Comparison of ENCODE assay signal across 20 mouse cellular contexts in the genomic region with DNA sequence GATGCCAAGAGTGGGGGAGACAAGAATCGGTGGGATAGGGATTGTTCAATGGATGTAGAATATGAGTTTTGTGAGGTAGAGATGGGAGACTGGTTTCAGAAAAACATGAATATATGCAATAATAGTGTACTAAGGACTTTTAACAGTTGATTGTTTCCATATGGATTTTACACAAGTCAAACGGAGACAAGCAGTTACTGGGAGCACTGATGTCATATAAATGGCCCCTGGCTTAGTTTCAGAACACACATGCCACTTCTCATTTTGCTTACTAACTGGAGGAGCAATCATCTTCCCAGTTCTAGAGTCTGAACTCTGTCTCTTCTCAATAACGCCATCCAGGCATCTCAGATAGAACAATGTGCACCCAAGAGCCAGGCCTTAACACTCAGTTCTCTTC. TPM values are rescaled to one million over a fixed set of nuclear protein-coding genes. Genes with fewer than 3 reads are reported as not detected.
DNase-seq lines count a peak whose midpoint lies in the region; ATAC-seq and TF ChIP-seq lines count a peak whose summit lies in the region.
"Had no signal": no experiment of that assay in that cellular context is flagged by ENCODE, and none has a peak within 500 bp of the region (broad histone marks: within the 10 kb centered on the region; RNA-seq: fewer than 3 reads in every experiment).

No protein-coding gene starts in this region.

- WGBS in limb, embryonic 12.5 days = 52% methylated on average over 3 of the region's 3 CpGs
- 67% methylated on average over 3 of the region's 3 CpGs for WGBS in limb, embryonic 10.5 days
- WGBS in lung, postnatal 0 days = 57% methylated on average over 3 of the region's 3 CpGs
- WGBS in embryonic facial prominence, embryonic 14.5 days = 50% methylated on average over 3 of the region's 3 CpGs
- WGBS in limb, embryonic 15.5 days = 38% methylated on average over 3 of the region's 3 CpGs
- 76% methylated on average over 3 of the region's 3 CpGs for WGBS in kidney, adult 2 months
- WGBS in hindbrain, embryonic 16.5 days = 85% methylated on average over 3 of the region's 3 CpGs

- DNase-seq in limb, embryonic 10.5 days (ENCODE audit: low spot score) = no peak
- DNase-seq in lung, postnatal 0 days (ENCODE audit: low spot score) = peak; percentile 55
- DNase-seq in lung, postnatal 4 days = no peak
- DNase-seq in embryonic facial prominence, embryonic 14.5 days (ENCODE audit: low spot score) = peak; percentile 48
- no peak for DNase-seq in kidney, adult 2 months
- DNase-seq: adrenal gland, postnatal 10 days; cerebellum, adult 11 months; cerebellum, adult 9-10 months; cerebellum, postnatal 25 days; gastrocnemius, postnatal 10 days; heart, adult 18-20 months; heart, postnatal 36 days had no signal

- H3K36me3 ChIP-seq in limb, embryonic 12.5 days = no peaks in the 10 kb centered on the region
- no peaks in the 10 kb centered on the region for H3K36me3 ChIP-seq in limb, embryonic 10.5 days
- H3K36me3 ChIP-seq in lung, postnatal 0 days (ENCODE audit: insufficient read depth, low read length) = no peaks in the 10 kb centered on the region
- no peaks in the 10 kb centered on the region for H3K36me3 ChIP-seq in embryonic facial prominence, embryonic 14.5 days (ENCODE audit: control insufficient read depth, insufficient read depth, low read length)
- H3K36me3 ChIP-seq in limb, embryonic 15.5 days = no peaks in the 10 kb centered on the region
- no peaks in the 10 kb centered on the region for H3K36me3 ChIP-seq in kidney, adult 2 months (ENCODE audit: control insufficient read depth, insufficient read depth, low read length)
- H3K36me3 ChIP-seq in hindbrain, embryonic 16.5 days (ENCODE audit: control insufficient read depth, insufficient read depth, low read length) = no peaks in the 10 kb centered on the region
- H3K36me3 ChIP-seq: forebrain, embryonic 12.5 days; hindbrain, embryonic 15.5 days had no signal

- no peak for ATAC-seq in limb, embryonic 12.5 days (ENCODE audit: insufficient number of reproducible peaks, insufficient read depth, low FRiP score, low TSS enrichment, low read depth)
- no peak; the same call in 1 of the 2 replicates for ATAC-seq in lung, postnatal 0 days
- ATAC-seq in embryonic facial prominence, embryonic 14.5 days (ENCODE audit: low read depth) = no peak
- no peak for ATAC-seq in limb, embryonic 15.5 days (ENCODE audit: insufficient number of reproducible peaks, low FRiP score, low TSS enrichment, low read depth)
- ATAC-seq in hindbrain, embryonic 16.5 days = no peak
- ATAC-seq: forebrain, embryonic 16.5 days; inflammation-experienced regulatory T-cells, adult 6 months had no signal

- no peak overlapping the region for H3K4me2 ChIP-seq in limb, embryonic 12.5 days
- no peak overlapping the region for H3K4me2 ChIP-seq in lung, postnatal 0 days (replicated peaks; ENCODE audit: low read depth, low read length)
- H3K4me2 ChIP-seq in embryonic facial prominence, embryonic 14.5 days (ENCODE audit: low read depth, low read length) = no peak overlapping the region
- no peak overlapping the region for H3K4me2 ChIP-seq in limb, embryonic 15.5 days
- H3K4me2 ChIP-seq in hindbrain, embryonic 16.5 days (ENCODE audit: low read length) = no peak overlapping the region
- H3K4me2 ChIP-seq: forebrain, embryonic 12.5 days; heart, embryonic 11.5 days; hindbrain, embryonic 15.5 days had no signal

- H3K9ac ChIP-seq in limb, embryonic 12.5 days (replicated peaks) = no peak overlapping the region
- no peak overlapping the region for H3K9ac ChIP-seq in lung, postnatal 0 days (replicated peaks; ENCODE audit: low read depth)
- H3K9ac ChIP-seq in embryonic facial prominence, embryonic 14.5 days (ENCODE audit: low read depth, low read length) = no peak overlapping the region
- no peak overlapping the region for H3K9ac ChIP-seq in limb, embryonic 15.5 days
- H3K9ac ChIP-seq in hindbrain, embryonic 16.5 days (ENCODE audit: low read depth, low read length) = no peak overlapping the region
- H3K9ac ChIP-seq: forebrain, embryonic 12.5 days; hindbrain, embryonic 15.5 days had no signal

- H3K9me3 ChIP-seq in limb, embryonic 12.5 days = no peaks in the 10 kb centered on the region
- no peaks in the 10 kb centered on the region for H3K9me3 ChIP-seq in limb, embryonic 10.5 days (replicated peaks)
- H3K9me3 ChIP-seq in lung, postnatal 0 days (ENCODE audit: low read length) = no peaks in the 10 kb centered on the region
- H3K9me3 ChIP-seq in embryonic facial prominence, embryonic 14.5 days (ENCODE audit: control insufficient read depth, low read length) = no peaks in the 10 kb centered on the region
- no peaks in the 10 kb centered on the region for H3K9me3 ChIP-seq in limb, embryonic 15.5 days
- H3K9me3 ChIP-seq in hindbrain, embryonic 16.5 days (ENCODE audit: control insufficient read depth, low read length) = no peaks in the 10 kb centered on the region
- H3K9me3 ChIP-seq: forebrain, embryonic 12.5 days; hindbrain, embryonic 15.5 days had no signal

- no peak for TF ChIP-seq CTCF in lung, postnatal 0 days (IDR thresholded peaks at IDR 0.05)
- TF ChIP-seq CTCF in kidney, adult 2 months (conservative IDR thresholded peaks at IDR 0.05; ENCODE audit: insufficient read depth, insufficient read length, low read depth, low read length) = no peak

- no peak for TF ChIP-seq POLR2A in kidney, adult 2 months (IDR thresholded peaks at IDR 0.05; ENCODE audit: low read depth, low read length)

- no peak overlapping the region for H3K4me3 ChIP-seq in limb, embryonic 12.5 days (replicated peaks)
- no peak overlapping the region for H3K4me3 ChIP-seq in limb, embryonic 10.5 days
- H3K4me3 ChIP-seq in lung, postnatal 0 days (ENCODE audit: low read depth, low read length) = no peak overlapping the region
- H3K4me3 ChIP-seq in embryonic facial prominence, embryonic 14.5 days (ENCODE audit: low read depth, low read length) = no peak overlapping the region
- H3K4me3 ChIP-seq in limb, embryonic 15.5 days = no peak overlapping the region
- H3K4me3 ChIP-seq in kidney, adult 2 months (ENCODE audit: insufficient read depth, low read depth, low read length) = no peak overlapping the region
- H3K4me3 ChIP-seq in hindbrain, embryonic 16.5 days (ENCODE audit: low read length) = no peak overlapping the region
- H3K4me3 ChIP-seq: forebrain, embryonic 12.5 days; hindbrain, embryonic 15.5 days had no signal

- no peak for TF ChIP-seq EP300 in lung, postnatal 0 days (IDR thresholded peaks at IDR 0.05)

- H3K27ac ChIP-seq in limb, embryonic 12.5 days = peak overlapping the region; percentile 64
- no peak overlapping the region for H3K27ac ChIP-seq in limb, embryonic 10.5 days
- no peak overlapping the region for H3K27ac ChIP-seq in lung, postnatal 0 days (ENCODE audit: low read length)
- H3K27ac ChIP-seq in embryonic facial prominence, embryonic 14.5 days (replicated peaks; ENCODE audit: low read depth, low read length) = 0 out of 2 replicates have a peak overlapping the region, but pooled peaks have one; percentile 55
- H3K27ac ChIP-seq in limb, embryonic 15.5 days = peak overlapping the region; percentile 48
- no peak overlapping the region for H3K27ac ChIP-seq in kidney, adult 2 months (ENCODE audit: insufficient read depth, low read depth, low read length)
- no peak overlapping the region for H3K27ac ChIP-seq in hindbrain, embryonic 16.5 days (ENCODE audit: low read depth, low read length)
- H3K27ac ChIP-seq: forebrain, embryonic 12.5 days; hindbrain, embryonic 15.5 days had no signal

- peaks cover 7% of the 10 kb centered on the region; the same call in 1 of the 2 replicates for H3K4me1 ChIP-seq in limb, embryonic 12.5 days (replicated peaks)
- peaks cover 11% of the 10 kb centered on the region; the same call in 1 of the 2 replicates for H3K4me1 ChIP-seq in limb, embryonic 10.5 days
- H3K4me1 ChIP-seq in lung, postnatal 0 days (ENCODE audit: insufficient read depth, low read depth, low read length) = no peaks in the 10 kb centered on the region
- 0 out of 2 replicates have a peak, but pooled peaks cover 8% of the 10 kb centered on the region for H3K4me1 ChIP-seq in embryonic facial prominence, embryonic 14.5 days (ENCODE audit: control insufficient read depth, insufficient read depth, low read length)
- 0 out of 2 replicates have a peak, but pooled peaks cover 3% of the 10 kb centered on the region for H3K4me1 ChIP-seq in limb, embryonic 15.5 days
- no peaks in the 10 kb centered on the region for H3K4me1 ChIP-seq in kidney, adult 2 months (ENCODE audit: control insufficient read depth, insufficient read depth, low read length)
- H3K4me1 ChIP-seq in hindbrain, embryonic 16.5 days (ENCODE audit: control insufficient read depth, insufficient read depth, low read depth, low read length) = no peaks in the 10 kb centered on the region
- H3K4me1 ChIP-seq: forebrain, embryonic 12.5 days; hindbrain, embryonic 15.5 days had no signal

- H3K27me3 ChIP-seq in limb, embryonic 12.5 days = no peaks in the 10 kb centered on the region
- H3K27me3 ChIP-seq in limb, embryonic 10.5 days (ENCODE audit: low read depth, poor library complexity, severe bottlenecking) = no peaks in the 10 kb centered on the region
- H3K27me3 ChIP-seq in lung, postnatal 0 days (replicated peaks; ENCODE audit: insufficient read depth, low read length) = no peaks in the 10 kb centered on the region
- no peaks in the 10 kb centered on the region for H3K27me3 ChIP-seq in embryonic facial prominence, embryonic 14.5 days (replicated peaks; ENCODE audit: control insufficient read depth, insufficient read depth, low read length)
- H3K27me3 ChIP-seq in limb, embryonic 15.5 days = no peaks in the 10 kb centered on the region
- no peaks in the 10 kb centered on the region for H3K27me3 ChIP-seq in kidney, adult 2 months (replicated peaks; ENCODE audit: control insufficient read depth, insufficient read depth, low read length)
- no peaks in the 10 kb centered on the region for H3K27me3 ChIP-seq in hindbrain, embryonic 16.5 days (replicated peaks; ENCODE audit: control insufficient read depth, insufficient read depth, low read length)
- H3K27me3 ChIP-seq: forebrain, embryonic 12.5 days; hindbrain, embryonic 15.5 days had no signal

RNA-seq across cellular contexts. Expression of gene Brdt, which starts 9.4 kb away (rescaled TPM):
- 2.7 and 3.1 TPM in 2 replicates for polyA plus RNA-seq in limb, embryonic 12.5 days (2016; fragmentation: Nextera tagmentation; extraction: Ambion mirVana)
- polyA plus RNA-seq in limb, embryonic 10.5 days (2016; fragmentation: Nextera tagmentation; extraction: Ambion mirVana) = 0.73 and 1.3 TPM in 2 replicates
- 1.5 and 1.6 TPM in 2 replicates for polyA plus RNA-seq in lung, postnatal 0 days (2015; fragmentation: Nextera tagmentation; extraction: Ambion mirVana)
- 4.2 and 5.0 TPM in 2 replicates for polyA plus RNA-seq in embryonic facial prominence, embryonic 14.5 days (2014; fragmentation: Nextera tagmentation; extraction: Ambion mirVana)
- 3.9 and 4.3 TPM in 2 replicates for polyA plus RNA-seq in limb, embryonic 15.5 days (2015; fragmentation: Nextera tagmentation; extraction: Ambion mirVana)
- 0.72 and 0.75 TPM in 2 replicates for polyA plus RNA-seq in kidney, adult 2 months (2012; rRNA removed)
- 4.2 TPM in 2 replicates for polyA plus RNA-seq in hindbrain, embryonic 16.5 days (2015; fragmentation: Nextera tagmentation; extraction: Ambion mirVana)

RNA-seq across cellular contexts. Expression of gene Tgfbr3, which starts 51.0 kb away (rescaled TPM):
- polyA plus RNA-seq in limb, embryonic 12.5 days (2016; fragmentation: Nextera tagmentation; extraction: Ambion mirVana) = 17.5 and 20.3 TPM in 2 replicates
- polyA plus RNA-seq in limb, embryonic 10.5 days (2016; fragmentation: Nextera tagmentation; extraction: Ambion mirVana) = 12.1 and 13.6 TPM in 2 replicates
- 21.4 and 21.5 TPM in 2 replicates for polyA plus RNA-seq in lung, postnatal 0 days (2015; fragmentation: Nextera tagmentation; extraction: Ambion mirVana)
- polyA plus RNA-seq in embryonic facial prominence, embryonic 14.5 days (2014; fragmentation: Nextera tagmentation; extraction: Ambion mirVana) = 35.6 and 36.5 TPM in 2 replicates
- polyA plus RNA-seq in limb, embryonic 15.5 days (2015; fragmentation: Nextera tagmentation; extraction: Ambion mirVana) = 27.2 and 30.7 TPM in 2 replicates
- 23.4 and 27.7 TPM in 2 replicates for polyA plus RNA-seq in kidney, adult 2 months (2012; rRNA removed)
- polyA plus RNA-seq in hindbrain, embryonic 16.5 days (2015; fragmentation: Nextera tagmentation; extraction: Ambion mirVana) = 5.9 and 7.4 TPM in 2 replicates

Comparison
In these comparisons a context has a peak if more than half of its experiments do, and no peak if none do; other contexts are left out.
1. H3K27ac ChIP-seq: peak in limb, embryonic 12.5 days (single experiment), embryonic facial prominence, embryonic 14.5 days (single experiment) and limb, embryonic 15.5 days (single experiment); none in limb, embryonic 10.5 days (single experiment), lung, postnatal 0 days (single experiment), kidney, adult 2 months (single experiment) and hindbrain, embryonic 16.5 days (single experiment).
2. DNase-seq: peak in lung, postnatal 0 days (single experiment) and embryonic facial prominence, embryonic 14.5 days (single experiment); none in limb, embryonic 10.5 days (single experiment), lung, postnatal 4 days (0 of 2) and kidney, adult 2 months (single experiment).